Mouse (Mus musculus) bone marrow macrophage, adult 2 months (primary cell): ENCODE measurements around the gene Edn1.

ENCODE experiments used
- CTCF ChIP-seq: IDR thresholded peaks from 2 replicates; pipeline ENCODE4 v1.5.1; 2012; ENCODE audit warnings: low read depth, mild to moderate bottlenecking, low read length, moderate library complexity
- POLR2A ChIP-seq: IDR thresholded peaks from 2 replicates; pipeline ENCODE4 v1.6.1; 2012; ENCODE audit warnings: mild to moderate bottlenecking, low read depth, low read length, borderline replicate concordance

DNA sequence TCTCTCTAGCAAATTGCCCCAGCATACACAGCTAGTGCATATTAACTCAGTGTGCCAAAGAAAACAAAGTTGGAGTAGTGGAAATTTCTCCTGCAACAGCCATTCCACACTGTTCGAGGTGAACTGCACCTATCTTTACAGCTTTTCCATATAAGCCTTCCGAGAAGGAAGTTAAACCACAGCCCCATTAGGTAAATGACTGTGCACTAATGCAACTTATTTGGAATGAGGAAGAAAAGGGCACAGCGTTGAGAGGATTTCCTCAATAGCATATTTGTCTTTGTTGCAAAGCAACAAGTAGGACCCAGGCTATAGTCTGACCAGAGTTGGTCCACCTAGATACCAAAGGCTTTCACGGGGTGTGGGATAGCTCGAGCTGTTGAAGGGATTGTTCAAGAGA, 47.5 kb upstream of the Edn1 start:
- TF ChIP-seq POLR2A (no peak), CTCF (no peak)
